Mouse (Mus musculus) limb, embryonic 11.5 days (tissue): ENCODE data around the gene Nlrc5. TPM values are rescaled to one million over a fixed set of nuclear protein-coding genes. Genes with fewer than 3 reads are reported as not detected.
"Not testable (repeated sequence)": the region's sequence is repeated elsewhere in the genome, so short reads cannot be mapped to it uniquely, and the experiment has no call there.

Source experiments
- ATAC-seq: fragments of 200-750 bp; cut with Nextera tagmentation; 2 replicates; pipeline ENCODE4 v1.8.0; 2017; ENCODE audit warnings: low read depth; ENCODE audit not compliant: insufficient number of reproducible peaks, low FRiP score, low TSS enrichment
- DNase-seq: peaks from one replicate; pipeline ENCODE4 v3.0.0-alpha.2; 2015; ENCODE audit warnings: low spot score
- H3K27ac ChIP-seq: fragments of 300-500 bp; sonication (generic); replicated peaks from 2 replicates; pipeline ENCODE4 v1.5.1; 2014; ENCODE audit warnings: low read depth, mild to moderate bottlenecking, low read length
- H3K27me3 ChIP-seq: fragments of 300-500 bp; sonication (generic); 2 replicates; pipeline ENCODE4 v1.6.1; 2014; ENCODE audit warnings: mild to moderate bottlenecking, low read length, mixed read lengths; ENCODE audit not compliant: control insufficient read depth, insufficient read depth
- H3K36me3 ChIP-seq: fragments of 300-500 bp; sonication (generic); 2 replicates; pipeline ENCODE4 v1.6.1; 2014; ENCODE audit warnings: mild to moderate bottlenecking, low read length, moderate library complexity, mixed read lengths; ENCODE audit not compliant: control insufficient read depth, insufficient read depth
- H3K4me1 ChIP-seq: fragments of 300-500 bp; sonication (generic); 2 replicates; pipeline ENCODE4 v1.6.1; 2014; ENCODE audit warnings: low read length, mixed read lengths; ENCODE audit not compliant: control insufficient read depth, insufficient read depth
- H3K4me2 ChIP-seq: fragments of 300-500 bp; sonication (generic); 2 replicates; pipeline ENCODE4 v1.6.1; 2014; ENCODE audit warnings: low read depth, mild to moderate bottlenecking, moderate library complexity; ENCODE audit not compliant: severe bottlenecking
- H3K4me3 ChIP-seq: fragments of 300-500 bp; sonication (generic); 2 replicates; pipeline ENCODE4 v1.5.1; 2014; ENCODE audit warnings: low read depth, low read length
- H3K9ac ChIP-seq: fragments of 300-500 bp; sonication (generic); 2 replicates; pipeline ENCODE4 v1.6.1; 2014; ENCODE audit warnings: mild to moderate bottlenecking, low read length
- H3K9me3 ChIP-seq: fragments of 300-500 bp; sonication (generic); 2 replicates; pipeline ENCODE4 v1.6.1; 2016; ENCODE audit warnings: low read length; ENCODE audit not compliant: control insufficient read depth
- WGBS: fragments of 180-500 bp; shearing (Covaris S2); extraction: QIAGEN DNeasy Blood & Tissue Kit; methylation state at CpG from one replicate; pipeline ENCODE4 v1.1.7; 2014; 5-methylcytosine and 5-hydroxymethylcytosine counted together
- polyA plus RNA-seq: library from polyadenylated mRNA; unstranded; fragments of >200 nt; fragmentation: Nextera tagmentation; extraction: Ambion mirVana; gene quantifications from 2 replicates; pipeline ENCODE4 v1.2.1, GENCODE M21; 2014

Gene Nlrc5
- polyA plus RNA-seq, 1 experiment from 2014 or later, result 0.24 TPM

- Histone ChIP-seq H3K36me3 (no peaks in the 10 kb centered on the region), H3K9ac (no peak overlapping the region), H3K4me1 (no peaks in the 10 kb centered on the region), H3K4me3 (no peak overlapping the region), H3K27ac (no peak overlapping the region), H3K9me3 (no peaks in the 10 kb centered on the region), H3K27me3 (no peaks in the 10 kb centered on the region), H3K4me2 (no peak overlapping the region)
- WGBS, result 93% methylated on average over 1 of the region's 1 CpGs
- ATAC-seq (no peak), DNase-seq (no peak)
Observed at GRCm38 (mm10) chr8:94441686-94442085, 7.5 kb downstream of the Nlrc5 start.

GRCm38 (mm10) chr8:94443153-94443552, 9.0 kb downstream of the Nlrc5 start:
- Histone ChIP-seq H3K4me3 (no peak overlapping the region), H3K27ac (no peak overlapping the region), H3K4me1 (no peaks in the 10 kb centered on the region), H3K27me3 (no peaks in the 10 kb centered on the region), H3K4me2 (no peak overlapping the region), H3K9me3 (no peaks in the 10 kb centered on the region), H3K9ac (no peak overlapping the region), H3K36me3 (no peaks in the 10 kb centered on the region)
- WGBS, result 86% methylated on average over 3 of the region's 3 CpGs
- DNase-seq, result no peak
- ATAC-seq, result no peak

- Histone ChIP-seq H3K9me3 (no peaks in the 10 kb centered on the region), H3K9ac (no peak overlapping the region), H3K4me2 (no peak overlapping the region), H3K4me3 (no peak overlapping the region), H3K4me1 (no peaks in the 10 kb centered on the region), H3K27ac (no peak overlapping the region), H3K27me3 (no peaks in the 10 kb centered on the region), H3K36me3 (no peaks in the 10 kb centered on the region)
- no peak for DNase-seq
- ATAC-seq, result no peak
- 82% methylated on average over 2 of the region's 2 CpGs for WGBS
Observed at GRCm38 (mm10) chr8:94444480-94444879, 10.3 kb downstream of the Nlrc5 start.

GRCm38 (mm10) chr8:94447142-94447541, 13.0 kb downstream of the Nlrc5 start:
- Histone ChIP-seq H3K4me2 (no peak overlapping the region), H3K4me3 (no peak overlapping the region), H3K4me1 (no peaks in the 10 kb centered on the region), H3K27ac (no peak overlapping the region), H3K9ac (no peak overlapping the region), H3K27me3 (no peaks in the 10 kb centered on the region), H3K9me3 (no peaks in the 10 kb centered on the region), H3K36me3 (no peaks in the 10 kb centered on the region)
- 92% methylated on average over 3 of the region's 3 CpGs for WGBS
- DNase-seq (no peak), ATAC-seq (no peak)

- Histone ChIP-seq H3K27ac (no peak overlapping the region), H3K27me3 (no peaks in the 10 kb centered on the region), H3K4me3 (no peak overlapping the region), H3K36me3 (no peaks in the 10 kb centered on the region), H3K4me2 (no peak overlapping the region), H3K4me1 (no peaks in the 10 kb centered on the region), H3K9ac (no peak overlapping the region), H3K9me3 (no peaks in the 10 kb centered on the region)
- DNase-seq (no peak), ATAC-seq (no peak)
- 62% methylated on average over 7 of the region's 7 CpGs for WGBS
Observed at GRCm38 (mm10) chr8:94447583-94448324, 13.6 kb downstream of the Nlrc5 start.

GRCm38 (mm10) chr8:94452991-94453390, 18.8 kb downstream of the Nlrc5 start:
- 91% methylated on average over 15 of the region's 15 CpGs for WGBS
- not testable (repeated sequence) for H3K27me3 ChIP-seq, H3K4me1 ChIP-seq, H3K27ac ChIP-seq, ATAC-seq, H3K4me3 ChIP-seq, H3K36me3 ChIP-seq, H3K9me3 ChIP-seq, DNase-seq, H3K4me2 ChIP-seq, H3K9ac ChIP-seq

GRCm38 (mm10) chr8:94453868-94454488, 19.8 kb downstream of the Nlrc5 start:
- no peaks in the 10 kb centered on the region for H3K4me1 ChIP-seq
- H3K9me3 ChIP-seq, result no peaks in the 10 kb centered on the region
- H3K4me3 ChIP-seq, result no peak overlapping the region
- no peak overlapping the region for H3K27ac ChIP-seq
- ATAC-seq, result no peak
- no peak overlapping the region for H3K9ac ChIP-seq
- H3K4me2 ChIP-seq, result no peak overlapping the region
- H3K27me3 ChIP-seq, result no peaks in the 10 kb centered on the region
- H3K36me3 ChIP-seq, result no peaks in the 10 kb centered on the region
- no peak for DNase-seq
- 85% methylated on average over 6 of the region's 6 CpGs for WGBS

GRCm38 (mm10) chr8:94454905-94455304, 20.7 kb downstream of the Nlrc5 start:
- 86% methylated on average over 5 of the region's 5 CpGs for WGBS
- H3K9ac ChIP-seq, result no peak overlapping the region
- no peak overlapping the region for H3K27ac ChIP-seq
- H3K4me1 ChIP-seq, result no peaks in the 10 kb centered on the region
- H3K4me3 ChIP-seq, result no peak overlapping the region
- no peak for ATAC-seq
- H3K4me2 ChIP-seq, result no peak overlapping the region
- H3K36me3 ChIP-seq, result no peaks in the 10 kb centered on the region
- H3K27me3 ChIP-seq, result no peaks in the 10 kb centered on the region
- DNase-seq, result no peak
- no peaks in the 10 kb centered on the region for H3K9me3 ChIP-seq
